Mouse (Mus musculus) embryonic facial prominence, embryonic 15.5 days (tissue): ENCODE data around the gene Wnt9b. TPM values are rescaled to one million over a fixed set of nuclear protein-coding genes. Genes with fewer than 3 reads are reported as not detected.

ENCODE experiments used
- ATAC-seq: fragments of 200-750 bp; cut with Nextera tagmentation; 2 replicates; pipeline ENCODE4 v1.8.0; 2017; ENCODE audit warnings: low read depth, moderate TSS enrichment; ENCODE audit not compliant: insufficient number of reproducible peaks, low FRiP score, low TSS enrichment
- H3K27ac ChIP-seq: fragments of 300-500 bp; sonication (generic); replicated peaks from 2 replicates; pipeline ENCODE4 v1.5.1; 2015; ENCODE audit warnings: mild to moderate bottlenecking, inconsistent platforms
- H3K27me3 ChIP-seq: fragments of 300-500 bp; sonication (generic); 2 replicates; pipeline ENCODE4 v1.6.1; 2015; ENCODE audit warnings: inconsistent platforms
- H3K36me3 ChIP-seq: fragments of 300-500 bp; sonication (generic); 2 replicates; pipeline ENCODE4 v1.6.1; 2015; ENCODE audit warnings: mild to moderate bottlenecking, inconsistent platforms
- H3K4me1 ChIP-seq: fragments of 300-500 bp; sonication (generic); 2 replicates; pipeline ENCODE4 v1.6.1; 2015; ENCODE audit warnings: inconsistent platforms
- H3K4me2 ChIP-seq: fragments of 300-500 bp; sonication (generic); replicated peaks from 2 replicates; pipeline ENCODE4 v1.6.1; 2015; ENCODE audit warnings: mild to moderate bottlenecking, inconsistent platforms
- H3K4me3 ChIP-seq: fragments of 300-500 bp; sonication (generic); replicated peaks from 2 replicates; pipeline ENCODE4 v1.5.1; 2015; ENCODE audit warnings: mild to moderate bottlenecking, inconsistent platforms
- H3K9ac ChIP-seq: fragments of 300-500 bp; sonication (generic); 2 replicates; pipeline ENCODE4 v1.6.1; 2015; ENCODE audit warnings: inconsistent platforms
- H3K9me3 ChIP-seq: fragments of 300-500 bp; sonication (generic); replicated peaks from 2 replicates; pipeline ENCODE4 v1.6.1; 2016; ENCODE audit warnings: inconsistent platforms
- WGBS: fragments of 180-500 bp; shearing (Covaris S2); methylation state at CpG from one replicate; pipeline ENCODE4 v1.1.7; 2015; 5-methylcytosine and 5-hydroxymethylcytosine counted together
- polyA plus RNA-seq: library from polyadenylated mRNA; unstranded; fragments of >200 nt; fragmentation: Nextera tagmentation; extraction: Ambion mirVana; gene quantifications from 2 replicates; pipeline ENCODE4 v1.2.1, GENCODE M21; 2015

The Wnt9b gene
- 0.47 and 1.2 TPM in 2 replicates for polyA plus RNA-seq

- Histone ChIP-seq H3K9me3 (no peaks in the 10 kb centered on the region), H3K4me2 (peak within 1 kb of the TSS; percentile 88), H3K4me3 (peak within 1 kb of the TSS; percentile 47), H3K27me3 (peaks cover 67% of the 10 kb centered on the region), H3K4me1 (peaks cover 12% of the 10 kb centered on the region), H3K27ac (no peak within 1 kb of the TSS), H3K9ac (peak within 1 kb of the TSS; percentile 2; the same call in 1 of the 2 replicates), H3K36me3 (no peaks in the 10 kb centered on the region)
- 1% methylated on average over 68 of the region's 68 CpGs for WGBS
- ATAC-seq = peak; percentile 79
Observed at GRCm38 (mm10) chr11:103749306-103750089, at the start of gene Wnt9b. Gene Wnt9b, minus strand, starts transcription at chr11:103749821.

GRCm38 (mm10) chr11:103789951-103790350, 40.3 kb upstream of the Wnt9b start:
- no peaks in the 10 kb centered on the region for H3K4me1 ChIP-seq
- no peak overlapping the region for H3K9ac ChIP-seq
- H3K36me3 ChIP-seq = no peaks in the 10 kb centered on the region
- no peak overlapping the region for H3K4me2 ChIP-seq
- WGBS = 70% methylated on average over 5 of the region's 5 CpGs
- H3K4me3 ChIP-seq = no peak overlapping the region
- no peak overlapping the region for H3K27ac ChIP-seq
- no peaks in the 10 kb centered on the region for H3K9me3 ChIP-seq
- H3K27me3 ChIP-seq = peaks cover 21% of the 10 kb centered on the region
- no peak for ATAC-seq

GRCm38 (mm10) chr11:103780152-103780551, 30.5 kb upstream of the Wnt9b start:
- Histone ChIP-seq H3K27ac (no peak overlapping the region), H3K4me1 (no peaks in the 10 kb centered on the region), H3K4me2 (no peak overlapping the region), H3K9me3 (no peaks in the 10 kb centered on the region), H3K9ac (no peak overlapping the region), H3K4me3 (no peak overlapping the region), H3K36me3 (no peaks in the 10 kb centered on the region), H3K27me3 (peaks cover 28% of the 10 kb centered on the region)
- 54% methylated on average over 9 of the region's 9 CpGs for WGBS
- ATAC-seq = no peak

- no peak for ATAC-seq
- H3K4me3 ChIP-seq = peak overlapping the region; percentile 41
- no peaks in the 10 kb centered on the region for H3K36me3 ChIP-seq
- H3K9me3 ChIP-seq = no peaks in the 10 kb centered on the region
- H3K9ac ChIP-seq = no peak overlapping the region
- H3K4me1 ChIP-seq = peaks cover 29% of the 10 kb centered on the region
- no peak overlapping the region for H3K27ac ChIP-seq
- WGBS = under 1% methylated on average over 19 of the region's 19 CpGs
- peak overlapping the region; percentile 54 for H3K4me2 ChIP-seq
- H3K27me3 ChIP-seq = peaks cover 85% of the 10 kb centered on the region
Observed at GRCm38 (mm10) chr11:103774228-103774530, 24.6 kb upstream of the Wnt9b start.

GRCm38 (mm10) chr11:103773387-103774227, 24.0 kb upstream of the Wnt9b start, which contains the start of gene Wnt3:
Gene Wnt3, plus strand, starts transcription at chr11:103774150.
- H3K4me1 ChIP-seq = peaks cover 29% of the 10 kb centered on the region
- no peak within 1 kb of the TSS for H3K9ac ChIP-seq
- H3K36me3 ChIP-seq = no peaks in the 10 kb centered on the region
- H3K27me3 ChIP-seq = peaks cover 89% of the 10 kb centered on the region
- WGBS = under 1% methylated on average over 60 of the region's 60 CpGs
- H3K27ac ChIP-seq = no peak within 1 kb of the TSS
- H3K4me3 ChIP-seq = peak within 1 kb of the TSS; percentile 41
- H3K9me3 ChIP-seq = no peaks in the 10 kb centered on the region
- H3K4me2 ChIP-seq = peak within 1 kb of the TSS; percentile 54
- no peak for ATAC-seq

- Histone ChIP-seq H3K27ac (no peak overlapping the region), H3K4me1 (peaks cover 29% of the 10 kb centered on the region), H3K9ac (no peak overlapping the region), H3K4me3 (peak overlapping the region; percentile 41), H3K27me3 (peaks cover 92% of the 10 kb centered on the region), H3K4me2 (peak overlapping the region; percentile 54), H3K9me3 (no peaks in the 10 kb centered on the region), H3K36me3 (no peaks in the 10 kb centered on the region)
- ATAC-seq = no peak
- 1% methylated on average over 23 of the region's 23 CpGs for WGBS
Observed at GRCm38 (mm10) chr11:103772505-103773386, 23.1 kb upstream of the Wnt9b start.

GRCm38 (mm10) chr11:103771160-103771817, 21.7 kb upstream of the Wnt9b start:
- ATAC-seq = no peak
- H3K4me2 ChIP-seq = peak overlapping the region; percentile 17; the same call in 1 of the 2 replicates
- no peaks in the 10 kb centered on the region for H3K9me3 ChIP-seq
- H3K4me1 ChIP-seq = peaks cover 29% of the 10 kb centered on the region
- H3K36me3 ChIP-seq = no peaks in the 10 kb centered on the region
- 1% methylated on average over 19 of the region's 19 CpGs for WGBS
- H3K27me3 ChIP-seq = peaks cover 85% of the 10 kb centered on the region
- H3K27ac ChIP-seq = no peak overlapping the region
- no peak overlapping the region for H3K4me3 ChIP-seq
- H3K9ac ChIP-seq = no peak overlapping the region

- no peak overlapping the region for H3K27ac ChIP-seq
- no peaks in the 10 kb centered on the region for H3K36me3 ChIP-seq
- no peaks in the 10 kb centered on the region for H3K4me1 ChIP-seq
- H3K4me3 ChIP-seq = no peak overlapping the region
- H3K9ac ChIP-seq = no peak overlapping the region
- H3K4me2 ChIP-seq = no peak overlapping the region
- no peak for ATAC-seq
- H3K9me3 ChIP-seq = no peaks in the 10 kb centered on the region
- WGBS = 14% methylated on average over 6 of the region's 6 CpGs
- H3K27me3 ChIP-seq = peaks cover 28% of the 10 kb centered on the region
Observed at GRCm38 (mm10) chr11:103765556-103766011, 16.0 kb upstream of the Wnt9b start.

- Histone ChIP-seq H3K4me1 (no peaks in the 10 kb centered on the region), H3K4me3 (no peak overlapping the region), H3K27me3 (peaks cover 21% of the 10 kb centered on the region), H3K36me3 (no peaks in the 10 kb centered on the region), H3K4me2 (no peak overlapping the region), H3K27ac (no peak overlapping the region), H3K9ac (no peak overlapping the region), H3K9me3 (no peaks in the 10 kb centered on the region)
- no peak for ATAC-seq
- 47% methylated on average over 6 of the region's 6 CpGs for WGBS
Observed at GRCm38 (mm10) chr11:103764601-103765000, 15.0 kb upstream of the Wnt9b start.

- H3K27me3 ChIP-seq = peaks cover 20% of the 10 kb centered on the region
- H3K27ac ChIP-seq = no peak overlapping the region
- no peak for ATAC-seq
- no peaks in the 10 kb centered on the region for H3K36me3 ChIP-seq
- no peak overlapping the region for H3K9ac ChIP-seq
- H3K4me1 ChIP-seq = no peaks in the 10 kb centered on the region
- no peak overlapping the region for H3K4me2 ChIP-seq
- H3K4me3 ChIP-seq = no peak overlapping the region
- WGBS = 32% methylated on average over 10 of the region's 10 CpGs
- H3K9me3 ChIP-seq = no peaks in the 10 kb centered on the region
Observed at GRCm38 (mm10) chr11:103763410-103764163, 14.0 kb upstream of the Wnt9b start.
